Mouse (Mus musculus) thymus, postnatal 36 days (tissue): ENCODE data around the gene Cdc42bpa.

Experiments used
- DNase-seq, 2 experiments: peaks; one replicate each; pipeline ENCODE4 v3.0.0; 2022; ENCODE audit warnings: mixed read lengths in 2 of 2

The Cdc42bpa gene

GRCm38 (mm10) chr1:179959721-179960542 lies at the start of gene Cdc42bpa:
Gene Cdc42bpa, plus strand, starts transcription at chr1:179960472.
- peak; percentile 64 to 76 for DNase-seq

- no peak for DNase-seq
Measured at GRCm38 (mm10) chr1:179913471-179913870, 46.8 kb upstream of the Cdc42bpa start.

GRCm38 (mm10) chr1:179917036-179917435 lies 43.2 kb upstream of the Cdc42bpa start:
- no peak for DNase-seq

DNA sequence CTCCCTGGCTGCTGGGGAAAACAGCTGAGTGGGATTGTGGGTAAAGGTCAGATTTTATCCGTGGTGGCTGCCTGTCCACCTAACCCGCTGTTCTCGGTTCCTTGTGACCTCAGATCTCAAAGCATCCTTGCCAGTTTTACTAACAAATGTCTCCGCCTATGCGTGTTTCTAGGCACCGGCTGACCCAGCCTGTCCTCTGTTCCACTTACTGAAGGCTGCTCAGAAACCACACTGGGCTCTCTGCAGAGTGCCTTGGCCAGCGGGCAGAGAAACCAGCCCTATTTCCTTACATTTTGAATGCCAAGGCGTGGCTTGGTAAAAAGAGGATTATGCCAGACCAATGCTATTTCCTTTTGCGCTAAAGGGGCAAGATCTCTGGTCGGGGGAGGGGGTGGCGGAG lies 42.8 kb upstream of the Cdc42bpa start:
- no peak for DNase-seq

GRCm38 (mm10) chr1:179919656-179920436 lies 40.4 kb upstream of the Cdc42bpa start:
- DNase-seq = no peak

DNA sequence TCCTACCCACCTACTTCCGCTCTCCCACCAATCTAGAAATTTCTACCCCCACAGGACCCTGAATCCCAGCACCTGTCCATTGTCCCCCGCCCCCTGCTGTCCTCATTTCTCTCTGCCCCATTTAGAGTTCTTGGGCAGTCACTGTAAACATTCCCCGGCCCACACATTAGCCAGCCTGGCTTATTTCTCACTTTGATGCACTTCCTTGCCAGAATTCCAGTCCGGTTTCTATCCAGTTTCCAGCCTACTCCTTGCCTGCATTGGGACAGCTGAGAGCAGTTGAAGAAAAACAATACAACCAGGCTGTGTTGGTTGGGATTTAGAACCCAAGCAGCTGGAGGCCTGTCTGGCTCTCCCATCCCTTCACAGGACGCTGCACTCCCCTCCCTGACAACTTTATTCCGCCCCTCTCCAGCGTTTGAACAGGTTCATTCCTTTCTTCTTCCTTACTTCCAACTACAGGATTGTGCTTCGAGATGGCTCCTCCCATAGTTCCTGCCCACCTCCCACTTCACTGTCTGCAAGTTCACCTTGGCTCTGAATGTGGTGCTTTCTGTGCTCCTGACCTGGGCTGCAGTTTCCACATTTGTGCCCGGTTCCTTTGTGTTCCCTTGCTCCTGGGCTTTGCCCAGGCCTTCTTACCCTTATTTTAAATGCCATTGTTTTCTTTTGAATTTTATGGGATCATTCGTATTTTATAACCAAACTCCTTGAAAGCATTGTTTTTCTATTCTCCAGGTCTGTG lies 36.4 kb upstream of the Cdc42bpa start:
- DNase-seq = no peak

GRCm38 (mm10) chr1:179926240-179926639 lies 34.0 kb upstream of the Cdc42bpa start:
- DNase-seq = no peak

- no peak for DNase-seq
Measured at GRCm38 (mm10) chr1:179927102-179927501, 33.2 kb upstream of the Cdc42bpa start.

- DNase-seq = peak; percentile 14 to 19
Measured at GRCm38 (mm10) chr1:179928822-179929221, 31.4 kb upstream of the Cdc42bpa start.

DNA sequence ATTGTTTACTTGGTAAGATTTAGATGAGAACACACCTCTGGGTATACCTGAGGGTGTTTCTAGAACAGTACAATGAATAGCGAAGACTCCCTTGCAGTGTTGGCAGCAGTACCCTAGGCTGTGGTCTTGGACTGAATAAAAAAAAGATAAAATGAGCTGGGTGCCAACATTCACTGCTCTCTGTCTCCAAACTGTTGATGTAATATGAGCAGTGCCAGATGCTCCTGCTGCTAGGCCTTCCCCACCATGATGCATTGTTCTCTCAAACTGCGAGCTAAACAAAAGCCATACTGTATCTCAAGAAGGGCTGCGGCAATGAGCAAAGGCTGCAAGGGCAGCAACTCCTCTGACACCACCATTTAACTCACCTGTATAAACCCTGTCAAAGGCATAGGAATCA lies 29.0 kb upstream of the Cdc42bpa start:
- no peak for DNase-seq

DNA sequence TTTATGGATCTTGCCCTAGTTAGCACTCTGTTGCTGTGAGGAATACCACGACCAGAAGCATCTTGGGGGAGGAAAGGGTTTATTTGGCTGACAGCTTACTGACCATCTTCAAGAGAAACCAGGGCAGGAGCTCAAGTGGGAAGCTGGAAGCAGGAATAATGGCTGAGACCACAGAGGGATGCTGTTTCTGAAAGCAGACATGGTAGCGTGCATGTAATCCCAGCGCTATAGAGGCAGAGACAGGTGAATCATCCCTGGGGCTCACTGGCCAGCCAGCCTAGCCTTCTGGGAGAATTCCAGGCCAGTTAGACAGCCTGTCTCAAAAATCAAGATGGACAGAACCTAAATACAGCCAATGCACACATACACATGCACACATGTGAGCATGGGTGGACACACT lies 26.2 kb upstream of the Cdc42bpa start:
- no peak for DNase-seq

DNA sequence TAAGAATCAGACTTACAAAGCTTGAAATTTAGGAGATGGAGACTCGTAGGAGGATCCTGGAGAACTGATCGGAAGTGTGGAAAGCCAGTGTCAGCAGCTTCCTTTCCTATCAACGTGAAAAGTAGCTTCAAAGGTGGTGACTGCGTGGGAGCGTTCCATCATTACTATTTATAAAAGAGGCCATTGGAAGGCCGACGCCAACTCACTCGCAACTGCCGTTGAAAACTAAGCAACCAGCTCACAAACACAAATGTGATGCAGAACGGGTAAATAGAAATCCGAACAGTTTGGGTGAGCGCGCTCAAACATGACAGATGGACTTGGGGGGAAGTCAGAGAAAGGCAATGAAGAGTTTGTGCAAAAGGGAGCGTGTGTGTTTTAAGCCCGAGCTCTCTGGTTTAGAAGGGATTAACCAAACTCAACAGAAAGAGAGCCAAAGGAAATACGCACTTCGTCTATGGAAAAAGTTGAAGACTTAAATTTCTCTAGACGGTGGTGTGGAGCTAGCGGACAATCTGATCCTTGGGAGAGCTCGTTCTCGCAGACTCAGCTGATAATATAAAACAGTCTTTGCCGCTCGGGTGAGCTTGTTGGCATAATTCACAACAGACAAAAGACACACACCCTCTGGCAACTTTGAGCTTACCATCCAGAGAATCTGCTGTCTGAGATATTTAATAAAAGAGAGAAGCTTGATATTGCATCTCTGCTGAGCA lies 20.0 kb upstream of the Cdc42bpa start:
- DNase-seq = no peak

DNA sequence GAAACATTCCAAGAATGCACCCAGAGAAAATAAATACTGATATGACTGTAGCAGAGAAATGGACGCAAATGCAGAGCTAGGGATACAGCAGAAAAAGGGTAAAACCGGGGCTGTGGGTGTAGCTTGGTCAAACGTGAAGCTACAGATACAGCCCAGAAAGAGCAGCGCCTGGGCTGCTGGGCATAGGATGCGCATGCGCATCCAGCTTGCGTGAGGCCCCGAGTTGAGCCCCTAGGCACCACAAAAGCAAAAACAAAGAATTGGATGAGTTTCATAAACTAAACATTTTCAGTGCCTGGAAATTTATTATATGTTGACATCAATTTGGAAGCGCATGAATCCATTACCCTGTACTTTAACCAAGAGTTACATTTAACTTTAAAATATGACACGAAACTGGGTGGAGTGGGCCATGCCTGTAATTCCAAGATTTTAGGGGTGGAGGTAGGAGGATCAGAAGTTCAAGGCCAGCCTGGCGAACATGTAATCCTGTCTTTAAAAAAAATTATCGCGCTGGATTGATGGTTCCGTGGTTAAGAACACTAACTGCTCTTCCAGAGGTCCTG lies 19.4 kb upstream of the Cdc42bpa start:
- no peak for DNase-seq

GRCm38 (mm10) chr1:179945017-179945416 lies 15.3 kb upstream of the Cdc42bpa start:
- DNase-seq = no peak

GRCm38 (mm10) chr1:179946616-179947015 lies 13.7 kb upstream of the Cdc42bpa start:
- no peak for DNase-seq

DNA sequence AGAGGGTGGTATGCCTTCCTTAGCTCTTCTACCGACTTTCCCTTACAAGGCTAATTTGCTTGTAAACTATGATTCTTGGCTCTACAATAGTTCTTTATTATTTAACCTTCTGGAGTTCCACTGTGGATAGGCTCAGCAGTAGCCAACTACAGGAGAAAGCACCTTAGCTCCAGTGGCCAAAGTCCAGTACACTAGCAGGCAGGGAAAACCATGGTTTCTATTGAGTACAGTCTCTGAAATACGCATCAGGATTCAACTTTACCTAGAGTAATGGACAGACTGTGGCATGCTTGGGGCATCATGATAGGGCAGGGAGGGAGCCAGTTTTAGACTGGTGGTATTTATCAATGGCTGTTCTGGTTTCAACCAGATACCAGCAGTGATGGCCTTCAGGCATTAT lies 12.6 kb upstream of the Cdc42bpa start:
- DNase-seq = no peak

DNA sequence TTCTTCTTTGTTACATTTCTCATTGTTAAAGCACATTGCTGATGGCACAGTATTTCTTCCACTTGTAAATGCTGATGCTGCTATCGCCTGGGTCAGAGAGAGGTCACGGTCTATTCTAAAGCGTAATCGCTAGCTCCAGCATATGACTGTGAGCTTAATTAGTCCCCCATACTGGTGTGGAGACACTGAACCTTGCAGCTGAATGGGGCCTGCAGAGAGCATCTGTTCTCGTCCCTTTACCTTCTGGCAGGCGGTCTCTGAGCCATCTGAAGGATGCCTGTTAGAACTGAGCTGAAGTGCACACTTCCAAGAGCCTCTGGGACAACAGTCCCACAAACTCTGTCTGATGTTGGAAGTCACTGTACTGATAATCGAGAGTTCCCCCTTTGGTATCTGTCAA lies 8.7 kb upstream of the Cdc42bpa start:
- no peak for DNase-seq

GRCm38 (mm10) chr1:179953251-179953650 lies 7.0 kb upstream of the Cdc42bpa start:
- no peak for DNase-seq

DNA sequence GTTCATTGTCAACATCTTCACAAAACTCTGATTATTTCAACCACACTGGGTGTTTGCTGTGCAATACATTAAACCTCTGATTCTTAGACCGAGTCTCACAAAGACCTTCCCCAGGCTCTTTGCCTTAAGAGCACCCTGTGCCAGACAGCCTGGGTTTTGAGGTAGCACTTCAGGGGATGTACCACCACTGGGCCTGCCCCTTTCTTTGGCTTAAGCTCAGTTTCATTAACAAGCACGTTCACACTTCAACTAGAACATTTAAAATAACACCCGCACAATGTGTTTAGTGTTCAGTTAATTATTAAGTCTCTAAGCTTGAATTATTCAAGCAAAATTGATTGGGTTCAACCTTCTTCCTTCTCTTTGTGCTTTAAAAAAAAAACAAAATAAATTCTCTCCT lies 2.8 kb upstream of the Cdc42bpa start:
- DNase-seq = no peak

GRCm38 (mm10) chr1:179958871-179959720 lies 1.2 kb upstream of the Cdc42bpa start:
- peak; percentile 16 to 34 for DNase-seq

GRCm38 (mm10) chr1:179960543-179960876 lies 238 bp downstream of the Cdc42bpa start:
- no peak for DNase-seq
